Mouse (Mus musculus) bone marrow, adult 2 months (tissue): ENCODE data around the gene Birc7.

Experiments used
- CTCF ChIP-seq: fragments of 200-500 bp; IDR thresholded peaks from 2 replicates; pipeline ENCODE4 v1.5.1; 2011; ENCODE audit warnings: low read length, control low read depth; ENCODE audit not compliant: control insufficient read depth, insufficient read depth
- POLR2A ChIP-seq: fragments of 200-500 bp; IDR thresholded peaks from 2 replicates; pipeline ENCODE4 v1.6.1; 2011; ENCODE audit warnings: low read depth, mild to moderate bottlenecking, control low read depth, low read length, borderline replicate concordance; ENCODE audit not compliant: control insufficient read depth

DNA sequence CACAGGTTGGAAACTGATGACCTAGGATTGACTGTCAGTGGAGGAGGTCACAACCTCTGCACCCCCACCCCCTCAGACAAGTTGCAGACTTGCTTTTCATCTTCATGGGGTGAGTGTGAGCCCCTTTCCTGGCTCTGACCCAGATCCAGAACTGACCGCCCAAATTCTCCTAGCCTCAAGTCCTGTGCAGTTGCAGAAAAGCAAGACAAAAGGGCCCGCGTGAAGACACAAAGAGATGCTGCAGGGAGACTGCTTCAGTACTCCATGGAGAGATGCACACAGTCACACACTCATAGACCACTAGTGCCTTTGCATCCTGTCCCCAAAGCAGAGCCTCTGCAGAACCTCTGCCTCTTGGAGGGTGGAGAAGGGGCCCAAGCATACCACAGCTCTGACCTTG is 33.5 kb upstream of the Birc7 start:
- TF ChIP-seq CTCF (no peak), POLR2A (no peak)
